Mouse (Mus musculus) cortical plate, adult 2 months (tissue): Measurements from ENCODE around the gene Tmem204.
A peak's percentile ranks its signal among the peaks of the same experiment; 100 is the strongest.

Experiments used
- CTCF ChIP-seq: fragments of 200-500 bp; IDR thresholded peaks from 2 replicates; pipeline ENCODE4 v1.5.1; 2011; ENCODE audit warnings: mild to moderate bottlenecking, control low read depth, low read length; ENCODE audit not compliant: insufficient read depth; ENCODE audit errors: extremely low read depth
- POLR2A ChIP-seq: fragments of 200-500 bp; IDR thresholded peaks from 2 replicates; pipeline ENCODE4 v1.6.1; 2011; ENCODE audit warnings: mild to moderate bottlenecking, low read length, control low read depth; ENCODE audit not compliant: insufficient read depth; ENCODE audit errors: extremely low read depth

- peak; percentile 46 for TF ChIP-seq CTCF
- no peak for TF ChIP-seq POLR2A
Measured at GRCm38 (mm10) chr17:25117263-25117662, 33.9 kb upstream of the Tmem204 start.
